Mouse (Mus musculus) ES-Bruce4 (cell line): ENCODE data around the gene Pitpnc1.

Experiments
- CTCF ChIP-seq: IDR thresholded peaks from one replicate; pipeline ENCODE4 v1.8.1; 2011; ENCODE audit warnings: low read depth, low read length
- EP300 ChIP-seq: IDR thresholded peaks from 2 replicates; pipeline ENCODE4 v1.6.1; 2011; ENCODE audit warnings: low read depth, low read length; ENCODE audit not compliant: insufficient read depth

DNA sequence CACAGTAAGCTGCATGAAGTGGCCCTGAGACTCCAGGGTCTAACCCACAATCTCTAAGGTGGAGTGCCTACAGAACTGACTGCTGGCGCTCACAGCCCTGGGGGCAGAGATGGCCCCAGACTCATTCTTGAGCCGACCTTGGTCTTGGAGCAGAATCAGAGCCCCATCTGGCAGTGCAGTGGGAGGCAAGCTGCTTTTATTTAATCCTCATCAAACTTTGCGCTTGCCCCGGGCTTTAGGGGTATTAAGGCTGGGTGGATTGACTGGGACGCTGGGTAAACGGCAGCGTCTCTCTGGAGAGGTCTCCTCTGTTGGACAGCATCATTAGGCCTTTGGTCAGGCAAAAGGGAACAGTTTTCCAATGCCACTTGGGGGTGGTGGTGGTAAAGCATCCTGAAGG, 211.1 kb downstream of the Pitpnc1 start:
- TF ChIP-seq EP300 (no peak), CTCF (no peak)
